Mouse (Mus musculus): ENCODE measurements around the gene Pick1.

The Pick1 gene

GRCm38 (mm10) chr15:79229058-79229821 is at the start of gene Pick1, which contains the start of gene Gm49486:
Gene Pick1, plus strand, starts transcription at chr15:79229173.
Gene Gm49486, plus strand, starts transcription at chr15:79229391.
- DNase-seq, result peak; percentile 93

DNA sequence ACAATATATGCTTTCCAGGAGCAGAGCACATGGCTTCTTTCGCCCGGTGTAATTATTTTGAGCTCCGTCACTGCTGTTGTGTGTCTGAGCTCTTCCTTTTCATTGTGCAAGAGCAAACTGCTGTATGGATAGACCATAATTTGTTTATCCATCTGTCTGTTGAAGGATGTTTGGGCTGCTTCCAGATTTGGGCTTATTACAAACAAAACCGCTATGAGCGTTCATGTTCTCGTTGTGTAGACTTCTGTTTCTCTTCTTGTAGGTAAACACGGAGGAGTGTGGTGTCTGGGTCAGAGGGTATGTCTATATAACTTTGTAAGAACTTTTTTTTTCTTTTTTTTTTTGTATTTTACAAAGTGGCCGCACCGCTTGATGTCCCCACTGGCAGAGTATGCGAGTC is 43.8 kb upstream of the Pick1 start:
- no peak for DNase-seq

- DNase-seq, result no peak
Measured at GRCm38 (mm10) chr15:79187819-79188218, 41.2 kb upstream of the Pick1 start.

- DNase-seq, result no peak
Measured at GRCm38 (mm10) chr15:79191426-79191825, 37.5 kb upstream of the Pick1 start.

- no peak for DNase-seq
Measured at GRCm38 (mm10) chr15:79192450-79192849, 36.5 kb upstream of the Pick1 start.

- DNase-seq, result no peak
Measured at GRCm38 (mm10) chr15:79192885-79193845, 35.8 kb upstream of the Pick1 start.

- DNase-seq, result no peak
Measured at GRCm38 (mm10) chr15:79194048-79194447, 34.9 kb upstream of the Pick1 start.

GRCm38 (mm10) chr15:79194946-79195345 is 34.0 kb upstream of the Pick1 start:
- no peak for DNase-seq

DNA sequence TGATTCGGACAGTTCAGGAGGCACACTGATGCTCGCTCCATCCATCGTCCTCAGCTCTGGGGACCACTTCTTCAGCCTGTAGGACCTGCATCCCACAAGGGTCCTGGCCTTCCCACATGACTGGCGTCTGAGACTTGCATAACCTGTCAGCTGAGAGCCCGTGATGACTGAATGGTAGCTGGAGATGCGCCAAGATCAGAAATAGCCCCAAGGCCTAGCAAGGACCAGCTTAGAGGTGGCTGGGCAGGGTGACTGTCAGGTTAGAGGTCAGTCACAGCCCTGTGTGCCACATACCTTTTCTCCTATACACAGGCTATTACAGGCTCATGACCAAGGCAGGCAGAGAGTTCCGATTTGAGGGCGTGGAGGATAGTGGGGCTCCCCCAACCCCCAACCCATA is 33.5 kb upstream of the Pick1 start:
- DNase-seq, result no peak

DNA sequence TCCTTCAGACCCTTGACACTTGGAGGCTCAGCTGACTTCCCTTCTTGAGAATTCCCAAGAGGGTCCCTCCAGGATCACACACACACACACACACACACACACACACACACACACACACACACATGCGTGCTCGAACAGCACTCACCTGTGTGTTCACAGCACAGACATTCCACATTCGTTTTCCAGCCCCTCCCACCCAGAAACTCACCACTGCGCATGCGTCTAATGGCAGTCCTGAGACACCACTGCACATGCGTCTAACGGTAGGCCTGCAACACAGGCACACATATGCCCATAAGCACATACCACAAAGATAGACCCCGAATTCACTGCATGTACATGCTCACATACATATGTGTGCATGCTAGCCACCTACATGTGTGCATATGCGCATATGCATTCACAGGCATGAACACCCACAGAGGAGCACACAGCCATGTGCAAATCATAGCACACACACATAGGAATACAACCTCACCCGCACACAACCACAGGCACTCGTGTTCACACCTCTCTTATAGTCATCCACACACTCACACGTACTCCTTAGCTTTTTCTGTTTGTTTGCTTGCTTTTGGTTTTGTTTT is 29.5 kb upstream of the Pick1 start:
- no peak for DNase-seq

GRCm38 (mm10) chr15:79201491-79202150 is 27.4 kb upstream of the Pick1 start:
- no peak for DNase-seq

GRCm38 (mm10) chr15:79202575-79202974 is 26.4 kb upstream of the Pick1 start:
- no peak for DNase-seq

GRCm38 (mm10) chr15:79208211-79208610 is 20.8 kb upstream of the Pick1 start:
- DNase-seq, result no peak

GRCm38 (mm10) chr15:79208758-79209439 is 20.1 kb upstream of the Pick1 start:
- peak; percentile 69 for DNase-seq

GRCm38 (mm10) chr15:79210357-79210756 is 18.6 kb upstream of the Pick1 start:
- no peak for DNase-seq

DNA sequence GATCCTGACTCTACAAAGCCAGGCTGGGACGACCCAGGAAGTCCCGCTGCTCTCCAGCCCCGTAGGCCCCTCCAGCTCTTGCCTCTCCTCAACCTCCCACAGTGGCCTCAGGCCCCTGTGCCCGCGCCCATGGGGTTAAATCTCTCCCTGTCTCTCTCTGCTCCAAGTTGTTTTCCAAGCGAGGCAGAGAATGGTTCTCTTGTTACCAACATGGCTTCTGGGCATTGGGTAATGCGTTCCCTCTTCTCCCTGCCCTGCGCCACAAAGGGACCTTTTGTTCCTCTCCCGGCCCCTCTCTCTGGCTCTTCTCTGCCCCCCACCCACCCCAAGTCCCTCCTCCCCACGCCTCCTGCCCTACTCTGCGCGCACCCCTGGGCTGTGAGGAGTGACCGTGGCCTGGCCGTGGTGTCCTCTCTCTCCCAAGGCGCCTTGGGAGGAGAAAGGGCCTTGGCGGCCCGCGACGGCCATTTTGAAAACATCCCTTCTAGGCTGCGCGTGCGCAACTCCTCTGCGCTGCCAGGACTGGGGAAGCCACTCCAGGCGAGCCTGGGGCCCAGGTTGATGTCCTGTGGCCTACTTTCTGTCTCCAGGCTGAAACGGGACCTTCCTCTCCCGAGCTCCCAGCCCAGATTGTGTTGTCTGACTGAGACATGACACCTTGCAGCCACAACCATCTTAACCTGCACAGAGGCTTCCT is 16.1 kb upstream of the Pick1 start:
- DNase-seq, result no peak

DNA sequence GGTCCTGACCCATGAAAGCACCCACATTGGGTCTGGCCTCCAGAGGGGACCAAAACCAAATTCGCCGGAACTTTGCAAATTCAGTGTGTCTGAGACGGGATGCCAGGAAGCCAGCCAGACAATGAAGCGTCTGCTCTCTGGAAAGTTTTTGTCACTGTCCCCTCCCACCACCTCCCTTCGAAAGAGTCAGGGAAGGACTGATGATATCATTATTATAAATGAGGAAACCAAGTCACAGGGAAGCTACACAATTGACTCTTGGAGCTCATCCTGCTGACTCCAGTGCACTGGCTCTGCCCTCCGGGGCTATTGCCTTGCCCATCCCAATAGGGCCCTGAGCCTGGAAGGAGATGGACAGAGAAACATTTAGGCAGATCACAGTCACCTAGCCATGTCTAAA is 15.4 kb upstream of the Pick1 start:
- DNase-seq, result peak; percentile 45

GRCm38 (mm10) chr15:79216191-79216590 is 12.8 kb upstream of the Pick1 start:
- DNase-seq, result no peak

- peak; percentile 74 for DNase-seq
Measured at GRCm38 (mm10) chr15:79219572-79219971, 9.4 kb upstream of the Pick1 start.

- no peak for DNase-seq
Measured at GRCm38 (mm10) chr15:79223641-79224040, 5.3 kb upstream of the Pick1 start.

- DNase-seq, result peak; percentile 90
Measured at GRCm38 (mm10) chr15:79224685-79225084, 4.3 kb upstream of the Pick1 start.
